Mouse (Mus musculus) lung, embryonic 14.5 days (tissue): ENCODE results near the gene Arid5b. TPM values are rescaled to one million over a fixed set of nuclear protein-coding genes. Genes with fewer than 3 reads are reported as not detected.
A peak's percentile ranks its signal among the peaks of the same experiment; 100 is the strongest.

Experiments
- ATAC-seq: fragments of 200-750 bp; cut with Nextera tagmentation; 2 replicates; pipeline ENCODE4 v1.8.0; 2017; ENCODE audit warnings: mild to moderate bottlenecking, moderate TSS enrichment, moderate library complexity; ENCODE audit not compliant: insufficient read depth
- DNase-seq: peaks from one replicate; pipeline ENCODE4 v3.0.0-alpha.2; 2015
- H3K27ac ChIP-seq: fragments of 300-500 bp; sonication (generic); 2 replicates; pipeline ENCODE4 v1.5.1; 2014; ENCODE audit warnings: low read depth, mild to moderate bottlenecking, moderate library complexity
- H3K27me3 ChIP-seq: fragments of 300-500 bp; sonication (generic); 2 replicates; pipeline ENCODE4 v1.6.1; 2014; ENCODE audit warnings: low read length, control low read depth; ENCODE audit not compliant: insufficient read depth
- H3K36me3 ChIP-seq: fragments of 300-500 bp; sonication (generic); 2 replicates; pipeline ENCODE4 v1.6.1; 2014; ENCODE audit warnings: control low read depth; ENCODE audit not compliant: insufficient read depth
- H3K4me1 ChIP-seq: fragments of 300-500 bp; sonication (generic); 2 replicates; pipeline ENCODE4 v1.6.1; 2014; ENCODE audit warnings: antibody characterized with exemption, control low read depth; ENCODE audit not compliant: insufficient read depth
- H3K4me2 ChIP-seq: fragments of 300-500 bp; sonication (generic); 2 replicates; pipeline ENCODE4 v1.6.1; 2014; ENCODE audit warnings: mild to moderate bottlenecking
- H3K4me3 ChIP-seq: fragments of 300-500 bp; sonication (generic); 2 replicates; pipeline ENCODE4 v1.5.1; 2014; ENCODE audit warnings: low read depth, low read length
- H3K9ac ChIP-seq: fragments of 300-500 bp; sonication (generic); 2 replicates; pipeline ENCODE4 v1.6.1; 2014
- H3K9me3 ChIP-seq: fragments of 300-500 bp; sonication (generic); 2 replicates; pipeline ENCODE4 v1.6.1; 2016; ENCODE audit warnings: low read depth, low read length, control low read depth
- CTCF ChIP-seq: IDR thresholded peaks from 2 replicates; pipeline ENCODE4 v1.5.1; 2016; ENCODE audit warnings: antibody characterized with exemption, low read depth
- WGBS: fragments of 180-500 bp; shearing (Covaris S2); extraction: QIAGEN DNeasy Blood & Tissue Kit; methylation state at CpG from one replicate; pipeline ENCODE4 v1.1.7; 2014; 5-methylcytosine and 5-hydroxymethylcytosine counted together
- polyA plus RNA-seq: library from polyadenylated mRNA; unstranded; fragments of >200 nt; fragmentation: Nextera tagmentation; extraction: Ambion mirVana; gene quantifications from 2 replicates; pipeline ENCODE4 v1.2.1, GENCODE M21; 2014

Gene Arid5b
- polyA plus RNA-seq, 1 experiment from 2014 or later, result 41.2 TPM

GRCm38 (mm10) chr10:68281076-68281774, 2.7 kb upstream of the Arid5b start:
- H3K9ac ChIP-seq, result no peak overlapping the region
- 43% methylated on average over 6 of the region's 6 CpGs for WGBS
- no peak overlapping the region for H3K27ac ChIP-seq

GRCm38 (mm10) chr10:68279516-68280501, 1.3 kb upstream of the Arid5b start:
- DNase-seq, result peak; percentile 81
- Histone ChIP-seq H3K9ac (peak overlapping the region; percentile 76), H3K4me3 (peak overlapping the region; percentile 74), H3K36me3 (no peaks in the 10 kb centered on the region), H3K27me3 (no peaks in the 10 kb centered on the region), H3K4me1 (peaks cover 11% of the 10 kb centered on the region; the same call in 1 of the 2 replicates), H3K4me2 (peak overlapping the region; percentile 62), H3K9me3 (no peaks in the 10 kb centered on the region), H3K27ac (peak overlapping the region; percentile 93)
- ATAC-seq, result no peak
- no peak for TF ChIP-seq CTCF
- under 1% methylated on average over 41 of the region's 41 CpGs for WGBS

More at GRCm38 (mm10) chr10:68281076-68281774, 2.7 kb upstream of the Arid5b start:
- Histone ChIP-seq H3K27me3 (no peaks in the 10 kb centered on the region), H3K4me1 (0 out of 2 replicates have a peak, but pooled peaks cover 4% of the 10 kb centered on the region), H3K36me3 (no peaks in the 10 kb centered on the region), H3K4me3 (no peak overlapping the region), H3K9me3 (no peaks in the 10 kb centered on the region), H3K4me2 (no peak overlapping the region; the same call in 1 of the 2 replicates)
- no peak for ATAC-seq
- DNase-seq, result peak; percentile 18
- TF ChIP-seq CTCF, result no peak

- Histone ChIP-seq H3K27me3 (no peaks in the 10 kb centered on the region), H3K27ac (peak overlapping the region; percentile 93), H3K4me2 (peak overlapping the region; percentile 62), H3K9me3 (no peaks in the 10 kb centered on the region), H3K4me1 (peaks cover 12% of the 10 kb centered on the region; the same call in 1 of the 2 replicates), H3K9ac (peak overlapping the region; percentile 76), H3K4me3 (peak overlapping the region; percentile 74), H3K36me3 (peaks cover 10% of the 10 kb centered on the region)
- 0% methylated on average over 15 of the region's 15 CpGs for WGBS
- TF ChIP-seq CTCF, result no peak
- peak; percentile 84 for DNase-seq
- ATAC-seq, result no peak
These were observed 829 bp downstream of the Arid5b start for GRCm38 (mm10) chr10:68277671-68278151.

GRCm38 (mm10) chr10:68276976-68277441, 1.5 kb downstream of the Arid5b start:
- peak overlapping the region; percentile 62 for H3K4me2 ChIP-seq
- ATAC-seq (peak; percentile 66), DNase-seq (peak; percentile 74)
- H3K9ac ChIP-seq, result peak overlapping the region; percentile 76
- H3K9me3 ChIP-seq, result no peaks in the 10 kb centered on the region
- H3K4me3 ChIP-seq, result peak overlapping the region; percentile 74
- TF ChIP-seq CTCF, result no peak
- no peaks in the 10 kb centered on the region for H3K27me3 ChIP-seq
- H3K4me1 ChIP-seq, result peaks cover 8% of the 10 kb centered on the region; the same call in 1 of the 2 replicates
- peaks cover 12% of the 10 kb centered on the region for H3K36me3 ChIP-seq
- WGBS, result under 1% methylated on average over 34 of the region's 34 CpGs
- peak overlapping the region; percentile 93 for H3K27ac ChIP-seq

- Histone ChIP-seq H3K9me3 (no peaks in the 10 kb centered on the region), H3K27ac (peak overlapping the region; percentile 93), H3K9ac (peak overlapping the region; percentile 76), H3K4me1 (peaks cover 7% of the 10 kb centered on the region; the same call in 1 of the 2 replicates), H3K4me3 (peak overlapping the region; percentile 74), H3K27me3 (no peaks in the 10 kb centered on the region), H3K4me2 (peak overlapping the region; percentile 62), H3K36me3 (peaks cover 12% of the 10 kb centered on the region)
- no peak for TF ChIP-seq CTCF
- peak; percentile 74 for ATAC-seq
- peak; percentile 88 for DNase-seq
- under 1% methylated on average over 29 of the region's 29 CpGs for WGBS
These were observed 2.1 kb downstream of the Arid5b start for GRCm38 (mm10) chr10:68276350-68276975.
